Mouse (Mus musculus) CD4-positive, CD25-positive, alpha-beta regulatory T cell, adult 2 months (primary cell): ENCODE data around the gene Gm20388.

ENCODE experiments used
- DNase-seq: peaks from one replicate; pipeline ENCODE4 v3.0.0-alpha.2; 2012; ENCODE audit warnings: low read depth, low spot score

Gene Gm20388

GRCm38 (mm10) chr8:123872048-123872447 lies 3961.4 kb downstream of the Gm20388 start:
- no peak for DNase-seq

DNA sequence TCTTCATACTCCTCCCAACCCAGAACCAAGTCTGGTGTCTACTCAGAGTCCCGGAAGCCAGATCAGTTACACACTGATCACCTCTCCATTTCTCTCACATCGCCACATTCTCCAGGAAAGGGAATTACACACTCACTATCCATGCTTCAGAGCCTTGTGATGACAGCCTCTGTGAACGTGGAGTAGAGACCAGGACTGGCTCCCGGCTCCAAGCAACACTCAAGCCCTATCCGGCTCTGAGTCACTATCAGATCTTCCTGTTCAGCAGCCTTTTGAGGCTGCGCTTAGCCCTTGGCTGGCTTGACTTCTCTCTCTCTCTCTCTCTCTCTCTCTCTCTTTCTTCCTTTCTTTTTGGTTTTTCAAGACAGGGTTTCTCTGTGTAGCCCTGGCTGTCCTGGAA lies 3962.7 kb downstream of the Gm20388 start:
- DNase-seq = no peak

DNA sequence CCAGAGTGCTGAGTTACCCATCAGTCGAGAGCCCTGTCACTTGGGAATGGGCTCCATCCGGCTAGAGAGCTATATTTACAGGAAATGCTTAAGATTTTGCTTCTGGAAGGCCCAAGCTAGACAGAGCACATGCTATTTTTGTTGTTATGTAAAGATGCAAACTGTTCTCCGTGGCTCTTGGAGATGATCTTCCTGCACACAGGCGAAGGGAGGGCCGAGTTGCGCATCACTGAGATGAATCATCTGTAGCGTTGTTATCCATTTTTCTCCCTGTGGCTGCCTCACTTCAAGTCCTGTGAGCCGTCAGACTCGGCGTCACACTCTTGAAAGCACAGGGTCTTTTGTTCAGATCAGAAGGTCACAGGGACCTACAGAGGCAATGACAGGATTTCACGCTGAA lies 3963.7 kb downstream of the Gm20388 start:
- no peak for DNase-seq

DNA sequence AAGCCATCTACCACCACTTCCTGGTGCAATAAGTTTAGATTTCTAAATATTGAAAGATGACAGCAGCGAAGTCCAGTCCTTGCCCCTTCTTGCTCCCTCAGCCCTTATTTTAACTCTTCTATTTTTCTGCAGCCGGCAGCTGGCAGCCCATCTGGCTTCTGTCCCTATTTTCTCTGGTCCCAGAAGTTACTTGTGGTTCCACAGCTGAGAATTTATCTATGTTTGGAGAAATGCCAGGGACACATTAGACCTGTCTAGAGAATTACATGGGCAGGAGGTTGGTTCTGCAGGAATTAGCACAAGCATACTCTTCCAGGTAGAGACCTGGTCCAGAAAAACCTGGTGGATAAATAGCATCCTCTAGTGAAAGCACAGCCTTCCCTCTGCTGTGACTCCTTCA lies 3967.2 kb downstream of the Gm20388 start:
- DNase-seq = no peak

- no peak for DNase-seq
These were observed 3969.6 kb downstream of the Gm20388 start for GRCm38 (mm10) chr8:123880271-123880670.

- no peak for DNase-seq
These were observed 3970.2 kb downstream of the Gm20388 start for GRCm38 (mm10) chr8:123880821-123881350.

DNA sequence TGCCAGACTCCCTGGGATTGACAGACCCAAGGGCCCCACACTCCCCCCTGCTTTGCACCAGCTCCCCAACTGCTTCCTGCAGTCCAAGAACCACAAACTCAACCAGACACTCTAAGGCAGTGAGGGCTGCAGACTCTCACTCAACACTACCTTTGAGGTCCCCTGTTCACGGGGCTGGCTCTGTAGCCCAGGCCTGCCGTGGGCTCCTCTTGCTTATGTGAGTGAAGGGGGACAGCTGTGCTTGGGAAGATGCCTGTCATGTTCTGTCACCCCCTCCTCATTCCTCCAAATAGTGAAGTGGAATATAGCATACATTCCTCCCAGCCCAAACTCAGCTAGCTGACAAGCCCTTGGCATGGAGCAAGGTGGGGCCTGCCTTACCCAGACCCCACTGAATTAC lies 3971.8 kb downstream of the Gm20388 start:
- DNase-seq = no peak

DNA sequence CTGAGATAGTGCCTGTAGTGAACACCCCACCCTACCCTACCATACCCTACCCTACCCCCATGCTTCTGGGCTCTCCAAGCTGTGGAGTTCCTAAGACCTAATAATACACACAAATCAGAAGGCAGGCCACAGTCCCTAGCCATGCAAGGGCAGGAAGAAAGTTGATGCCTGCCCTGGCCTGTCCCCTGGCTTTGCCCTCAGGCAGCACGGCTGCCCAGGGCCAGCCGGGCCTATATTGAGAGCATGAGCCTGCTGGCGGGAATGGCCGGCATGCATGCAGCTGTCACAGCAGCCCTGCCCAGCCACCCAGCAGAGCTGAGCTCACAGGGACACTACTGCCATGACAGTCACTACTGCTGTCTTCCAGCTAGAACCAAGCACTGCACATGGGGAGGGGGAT lies 3972.5 kb downstream of the Gm20388 start:
- no peak for DNase-seq

- DNase-seq = no peak
These were observed 3974.3 kb downstream of the Gm20388 start for GRCm38 (mm10) chr8:123884721-123885565.

- DNase-seq = no peak
These were observed 3976.5 kb downstream of the Gm20388 start for GRCm38 (mm10) chr8:123887163-123887562.

- no peak for DNase-seq
These were observed 3977.3 kb downstream of the Gm20388 start for GRCm38 (mm10) chr8:123887956-123888355.

GRCm38 (mm10) chr8:123889797-123890196 lies 3979.2 kb downstream of the Gm20388 start:
- DNase-seq = no peak

- no peak for DNase-seq
These were observed 3980.6 kb downstream of the Gm20388 start for GRCm38 (mm10) chr8:123891271-123891670.

DNA sequence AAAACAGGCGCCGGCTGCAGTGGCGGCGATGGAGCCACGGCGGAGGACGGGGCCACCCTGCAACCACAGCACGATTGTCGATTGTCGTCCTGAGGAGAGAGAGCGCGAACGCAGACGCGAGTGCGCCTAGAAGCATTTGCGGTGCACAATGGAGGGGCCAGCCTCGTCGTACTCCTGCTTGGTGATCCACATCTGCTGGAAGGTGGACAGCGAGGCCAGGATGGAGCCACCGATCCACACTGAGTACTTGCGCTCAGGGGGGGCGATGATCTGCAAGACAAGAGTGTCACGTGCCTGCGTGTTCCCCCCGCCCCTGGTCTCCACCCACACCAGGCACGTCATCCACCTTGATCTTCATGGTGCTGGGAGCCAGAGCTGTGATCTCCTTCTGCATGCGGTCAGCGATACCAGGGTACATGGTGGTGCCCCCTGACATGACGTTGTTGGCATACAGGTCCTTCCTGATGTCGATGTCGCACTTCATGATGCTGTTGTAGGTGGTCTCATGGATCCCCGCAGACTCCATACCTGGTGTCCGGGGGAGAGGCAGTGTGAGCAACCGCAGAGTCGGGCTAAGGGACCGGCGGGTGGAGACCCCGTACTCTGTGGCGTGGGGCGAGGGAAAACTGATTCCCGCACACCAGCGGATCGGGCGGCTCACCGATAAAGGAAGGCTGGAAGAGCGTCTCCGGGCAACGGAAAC lies 3981.4 kb downstream of the Gm20388 start:
- no peak for DNase-seq

DNA sequence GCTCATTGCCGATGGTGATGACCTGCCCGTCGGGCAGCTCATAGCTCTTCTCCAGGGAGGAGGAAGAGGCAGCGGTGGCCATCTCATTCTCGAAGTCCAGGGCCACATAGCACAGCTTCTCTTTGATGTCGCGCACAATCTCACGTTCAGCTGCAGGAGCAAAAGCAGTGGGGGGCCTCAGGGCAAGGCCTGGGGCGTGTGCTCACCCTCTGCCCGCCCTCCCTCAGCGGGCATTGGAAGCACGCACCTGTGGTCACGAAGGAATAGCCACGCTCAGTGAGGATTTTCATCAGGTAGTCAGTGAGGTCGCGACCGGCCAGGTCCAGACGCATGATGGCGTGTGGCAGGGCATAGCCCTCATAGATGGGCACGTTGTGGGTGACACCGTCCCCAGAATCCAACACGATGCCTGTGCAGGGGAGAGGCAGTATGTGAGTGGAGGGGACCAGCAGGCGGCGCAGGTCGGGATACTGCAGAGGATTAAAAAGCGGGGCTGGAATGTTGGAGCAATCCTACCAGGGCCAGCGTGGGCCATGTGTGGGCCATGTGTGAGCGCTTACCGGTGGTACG lies 3982.0 kb downstream of the Gm20388 start:
- no peak for DNase-seq

DNA sequence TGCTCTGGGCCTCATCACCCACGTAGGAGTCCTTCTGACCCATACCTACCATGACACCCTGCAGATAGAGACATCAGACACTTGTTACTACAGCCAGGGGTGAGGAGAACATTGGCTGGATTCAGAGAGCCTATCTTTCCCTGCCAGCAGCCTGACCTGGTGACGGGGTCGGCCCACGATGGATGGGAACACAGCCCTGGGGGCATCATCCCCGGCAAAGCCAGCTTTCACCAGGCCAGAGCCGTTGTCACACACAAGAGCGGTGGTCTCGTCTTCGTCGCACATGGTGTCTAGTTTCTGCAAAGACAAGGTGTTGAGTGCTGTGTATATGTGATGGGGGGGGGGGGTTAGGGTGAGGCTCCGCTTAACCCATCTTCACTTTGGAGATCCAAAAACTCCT lies 3982.8 kb downstream of the Gm20388 start:
- no peak for DNase-seq

- DNase-seq = no peak
These were observed 3984.0 kb downstream of the Gm20388 start, which contains the start of gene Acta1 for GRCm38 (mm10) chr8:123894502-123895097. TSS of gene Acta1 (minus strand) at chr8:123894751.

DNA sequence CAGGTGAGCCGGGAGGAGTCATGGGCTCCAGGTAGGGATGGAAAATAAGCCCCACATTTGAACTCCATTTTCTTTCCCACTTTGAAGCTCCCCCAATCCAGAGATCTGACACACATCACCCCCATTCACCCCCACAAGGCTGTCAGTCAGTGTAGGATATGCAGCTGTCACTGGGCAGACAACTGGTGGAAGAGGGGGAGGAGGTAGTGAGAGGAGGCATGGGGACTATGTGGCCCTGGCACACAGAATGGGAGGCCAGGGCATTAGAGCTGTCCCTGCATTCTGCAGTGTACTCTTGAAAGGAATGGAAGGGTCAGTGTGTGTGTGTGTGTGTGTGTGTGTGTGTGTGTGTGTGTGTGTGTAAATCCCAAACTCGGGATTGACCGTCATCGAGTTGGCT lies 3984.6 kb downstream of the Gm20388 start:
- no peak for DNase-seq

DNA sequence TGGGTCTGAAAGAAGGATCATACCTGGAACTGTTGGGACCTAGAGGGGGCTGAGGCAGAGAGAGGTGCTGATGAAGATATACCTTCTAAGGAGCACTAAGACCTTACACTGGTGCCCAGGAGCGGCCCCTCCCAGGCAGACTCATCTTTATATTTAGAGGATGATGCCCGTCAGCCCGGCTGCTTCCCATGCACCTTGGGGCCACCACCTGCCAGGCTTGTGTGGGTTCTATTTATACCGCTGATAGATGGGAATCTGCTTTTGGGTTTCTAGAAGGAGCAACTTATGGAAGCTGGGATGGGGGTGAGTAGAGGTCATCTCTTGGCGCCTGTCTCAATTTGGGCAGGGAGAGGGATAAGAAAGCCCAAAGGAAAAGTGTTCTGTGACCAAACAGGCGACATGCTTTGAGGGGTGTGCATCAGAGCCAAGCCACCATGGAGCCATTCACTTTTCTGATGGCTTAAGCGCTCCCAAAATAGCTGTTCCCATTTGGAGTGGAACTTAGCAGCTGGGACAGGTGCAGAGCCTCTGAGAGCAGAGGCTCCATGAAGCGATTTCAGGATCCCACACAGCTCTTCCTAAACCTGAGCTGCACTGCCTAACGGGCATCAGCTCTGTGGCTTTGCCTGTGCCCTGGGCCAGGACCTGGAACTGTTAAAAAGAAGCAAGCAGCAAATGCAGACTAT lies 3985.2 kb downstream of the Gm20388 start:
- DNase-seq = no peak

DNA sequence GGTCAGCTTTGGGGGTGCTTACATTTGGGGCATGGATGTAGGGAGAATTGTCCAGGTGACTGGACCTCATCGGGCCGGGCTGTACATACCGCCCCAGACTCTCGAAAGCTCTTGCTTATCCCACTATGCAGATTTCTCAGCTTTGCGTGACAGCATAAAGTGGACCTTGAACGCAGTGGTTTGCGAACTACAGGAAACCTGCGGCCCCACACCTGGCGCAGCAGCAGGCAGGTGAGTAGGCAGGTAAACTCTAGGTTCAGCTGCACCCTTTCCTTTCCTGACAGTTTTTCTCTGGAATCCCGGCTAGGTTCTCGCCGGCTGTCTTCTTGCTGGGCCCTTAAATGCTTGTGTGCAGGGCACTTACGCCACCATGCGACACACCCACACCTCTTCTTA lies 3985.7 kb downstream of the Gm20388 start:
- no peak for DNase-seq

DNA sequence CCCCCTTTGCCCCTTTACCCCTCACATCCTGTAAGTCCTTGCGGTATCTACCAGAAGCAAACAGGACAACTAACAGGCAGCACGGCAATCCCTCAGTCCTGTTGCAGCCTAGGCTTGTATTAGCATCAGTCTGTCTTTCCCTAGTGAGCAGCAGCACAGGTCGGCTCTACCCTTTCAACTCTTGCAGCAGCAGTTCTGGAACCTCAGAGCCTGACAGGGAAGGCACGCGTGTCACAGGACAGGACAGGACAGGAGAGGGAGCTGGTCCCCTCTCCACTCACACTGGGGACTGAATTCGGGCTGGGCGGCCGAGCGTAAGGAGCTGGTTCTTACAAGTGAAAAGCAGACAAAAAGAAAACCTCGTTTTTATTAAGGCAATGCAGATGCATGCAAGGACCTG lies 3986.1 kb downstream of the Gm20388 start:
- no peak for DNase-seq
